27 mouse cellular contexts compared by ENCODE assay signal in the genomic region with DNA sequence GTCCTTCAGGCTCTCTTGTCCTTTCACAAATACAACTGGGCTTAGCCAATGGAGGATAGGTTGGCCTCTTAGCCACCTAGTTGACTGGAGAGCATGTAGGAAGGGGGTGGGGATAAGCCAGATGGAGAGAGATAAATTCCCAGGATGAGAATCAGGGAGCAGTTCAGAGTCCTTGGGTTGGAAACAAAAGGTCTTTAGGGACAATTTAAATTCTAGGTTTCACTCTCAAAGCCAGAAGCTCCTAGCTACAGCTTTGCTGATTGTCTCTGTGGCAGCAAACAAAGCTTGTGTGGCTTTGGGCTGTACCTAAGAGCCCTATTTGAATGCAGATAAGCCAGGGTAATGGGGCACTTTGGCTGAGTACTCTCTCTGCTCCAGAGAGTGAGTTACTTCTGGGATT. TPM values are rescaled to one million over a fixed set of nuclear protein-coding genes. Genes with fewer than 3 reads are reported as not detected.
DNase-seq lines count a peak whose midpoint lies in the region; ATAC-seq and TF ChIP-seq lines count a peak whose summit lies in the region.
"Had no signal": no experiment of that assay in that cellular context is flagged by ENCODE, and none has a peak within 500 bp of the region (broad histone marks: within the 10 kb centered on the region; RNA-seq: fewer than 3 reads in every experiment).

No protein-coding gene starts in this region.

- H3K4me1 ChIP-seq in midbrain, postnatal 0 days (ENCODE audit: insufficient read depth, low read length), result 0 out of 2 replicates have a peak, but pooled peaks cover 13% of the 10 kb centered on the region
- H3K4me1 ChIP-seq in midbrain, embryonic 13.5 days (replicated peaks), result peaks cover 30% of the 10 kb centered on the region
- H3K4me1 ChIP-seq in intestine, postnatal 0 days (replicated peaks; ENCODE audit: control insufficient read depth, insufficient read depth, low read length), result no peaks in the 10 kb centered on the region
- H3K4me1 ChIP-seq: embryonic facial prominence, embryonic 13.5 days; embryonic facial prominence, embryonic 15.5 days had no signal

- no peak overlapping the region for H3K4me2 ChIP-seq in midbrain, postnatal 0 days (ENCODE audit: low read depth, low read length, poor library complexity, severe bottlenecking)
- H3K4me2 ChIP-seq in midbrain, embryonic 13.5 days (replicated peaks), result no peak overlapping the region
- no peak overlapping the region for H3K4me2 ChIP-seq in intestine, postnatal 0 days (replicated peaks; ENCODE audit: low read depth)
- H3K4me2 ChIP-seq: embryonic facial prominence, embryonic 13.5 days; embryonic facial prominence, embryonic 15.5 days; forebrain, embryonic 12.5 days had no signal

- H3K36me3 ChIP-seq in midbrain, postnatal 0 days (ENCODE audit: insufficient read depth, low read length), result no peaks in the 10 kb centered on the region
- H3K36me3 ChIP-seq in midbrain, embryonic 13.5 days, result no peaks in the 10 kb centered on the region
- H3K36me3 ChIP-seq in intestine, postnatal 0 days (ENCODE audit: control insufficient read depth, insufficient read depth), result no peaks in the 10 kb centered on the region
- H3K36me3 ChIP-seq: embryonic facial prominence, embryonic 13.5 days; embryonic facial prominence, embryonic 15.5 days; forebrain, embryonic 10.5 days; forebrain, embryonic 12.5 days had no signal

- H3K27ac ChIP-seq in midbrain, postnatal 0 days (ENCODE audit: low read depth, low read length), result 0 out of 2 replicates have a peak overlapping the region, but pooled peaks have one; percentile 26
- no peak overlapping the region for H3K27ac ChIP-seq in midbrain, embryonic 13.5 days
- H3K27ac ChIP-seq in intestine, postnatal 0 days (ENCODE audit: low read depth, low read length), result no peak overlapping the region
- H3K27ac ChIP-seq: embryonic facial prominence, embryonic 13.5 days; embryonic facial prominence, embryonic 15.5 days; forebrain, embryonic 10.5 days; forebrain, embryonic 12.5 days had no signal

- no peak for TF ChIP-seq CTCF in midbrain, postnatal 0 days (IDR thresholded peaks at IDR 0.05)
- TF ChIP-seq CTCF in intestine, postnatal 0 days (IDR thresholded peaks at IDR 0.05; ENCODE audit: low read depth), result no peak

- no peak for ATAC-seq in midbrain, postnatal 0 days (ENCODE audit: low FRiP score)
- ATAC-seq in midbrain, embryonic 13.5 days, result no peak
- ATAC-seq in intestine, postnatal 0 days, result no peak
- ATAC-seq: activated CD4-positive, CD25-positive, alpha-beta regulatory T cell, adult 4 months; CD4-positive, CD25-positive, alpha-beta regulatory T cell, adult 4 months; forebrain, embryonic 14.5 days; forebrain, embryonic 16.5 days had no signal

- H3K27me3 ChIP-seq in midbrain, postnatal 0 days (ENCODE audit: insufficient read depth, low read length), result no peaks in the 10 kb centered on the region
- no peaks in the 10 kb centered on the region for H3K27me3 ChIP-seq in midbrain, embryonic 13.5 days
- H3K27me3 ChIP-seq in intestine, postnatal 0 days (replicated peaks; ENCODE audit: control insufficient read depth, insufficient read depth, low read length), result no peaks in the 10 kb centered on the region; the same call in 1 of the 2 replicates
- H3K27me3 ChIP-seq: embryonic facial prominence, embryonic 15.5 days had no signal

- DNase-seq in midbrain, postnatal 0 days (ENCODE audit: low spot score), result no peak
- peak; percentile 50 for DNase-seq in WW6 (ENCODE audit: low read depth, low spot score)
- no peak for DNase-seq in kidney, adult 11 months
- DNase-seq: adrenal gland, adult 8-10 months; adrenal gland, postnatal 14 days; adrenal gland, postnatal 36 days; B cell, adult 2 months; cerebellum, adult 11-12 months; cerebellum, adult 2 months; cerebellum, adult 9-10 months; cerebellum, postnatal 14 days; cerebellum, postnatal 36 days; embryo, embryonic 11 days had no signal

- no peak overlapping the region for H3K4me3 ChIP-seq in midbrain, postnatal 0 days (ENCODE audit: low read depth, low read length)
- no peak overlapping the region for H3K4me3 ChIP-seq in midbrain, embryonic 13.5 days (replicated peaks)
- H3K4me3 ChIP-seq in intestine, postnatal 0 days (ENCODE audit: low read depth, low read length), result no peak overlapping the region
- H3K4me3 ChIP-seq: embryonic facial prominence, embryonic 13.5 days; embryonic facial prominence, embryonic 15.5 days; erythroblast, embryonic 14.5 days; forebrain, embryonic 10.5 days; forebrain, embryonic 12.5 days had no signal

- H3K9ac ChIP-seq in midbrain, postnatal 0 days (replicated peaks; ENCODE audit: low read length, poor library complexity, severe bottlenecking), result no peak overlapping the region
- no peak overlapping the region for H3K9ac ChIP-seq in midbrain, embryonic 13.5 days (replicated peaks)
- no peak overlapping the region for H3K9ac ChIP-seq in intestine, postnatal 0 days (ENCODE audit: low read depth, low read length)
- H3K9ac ChIP-seq: embryonic facial prominence, embryonic 13.5 days; embryonic facial prominence, embryonic 15.5 days; forebrain, embryonic 12.5 days had no signal

- H3K9me3 ChIP-seq in midbrain, postnatal 0 days (ENCODE audit: low read length), result no peaks in the 10 kb centered on the region
- no peaks in the 10 kb centered on the region for H3K9me3 ChIP-seq in midbrain, embryonic 13.5 days
- no peaks in the 10 kb centered on the region for H3K9me3 ChIP-seq in intestine, postnatal 0 days (ENCODE audit: control insufficient read depth)
- H3K9me3 ChIP-seq: embryonic facial prominence, embryonic 13.5 days; embryonic facial prominence, embryonic 15.5 days; forebrain, embryonic 10.5 days; forebrain, embryonic 12.5 days had no signal

RNA-seq across cellular contexts. Expression of a gene that starts 16.2 kb away (rescaled TPM):
- 434 and 507 TPM in 2 replicates for total RNA-seq in midbrain, postnatal 0 days (2014; rRNA removed)
- 208 and 221 TPM in 2 replicates for polyA plus RNA-seq in midbrain, postnatal 0 days (2015; fragmentation: Nextera tagmentation; extraction: Ambion mirVana)
- 85.6 and 88.9 TPM in 2 replicates for polyA plus RNA-seq in midbrain, embryonic 13.5 days (2015; fragmentation: Nextera tagmentation; extraction: Ambion mirVana)
- not detected in 2 replicates for polyA plus RNA-seq in intestine, postnatal 0 days (2015; fragmentation: Nextera tagmentation; extraction: Ambion mirVana)
- total RNA-seq: adrenal gland, adult 18-20 months; adrenal gland, postnatal 14 days; adrenal gland, postnatal 36 days; common myeloid progenitor, adult 5-6 weeks; MEL had no signal
- polyA plus RNA-seq: erythroblast, embryonic 14.5 days had no signal

Comparison
In these comparisons a context has a peak if more than half of its experiments do, and no peak if none do; other contexts are left out.
1. RNA of a gene that starts 16.2 kb away (polyA plus RNA-seq): 208 to 221 TPM in midbrain, postnatal 0 days and 85.6 to 88.9 TPM in midbrain, embryonic 13.5 days; not detected in intestine, postnatal 0 days; every median in the first group is over 10 times any median in the second.